Mouse (Mus musculus): ENCODE measurements around the gene Tmem117.

DNA sequence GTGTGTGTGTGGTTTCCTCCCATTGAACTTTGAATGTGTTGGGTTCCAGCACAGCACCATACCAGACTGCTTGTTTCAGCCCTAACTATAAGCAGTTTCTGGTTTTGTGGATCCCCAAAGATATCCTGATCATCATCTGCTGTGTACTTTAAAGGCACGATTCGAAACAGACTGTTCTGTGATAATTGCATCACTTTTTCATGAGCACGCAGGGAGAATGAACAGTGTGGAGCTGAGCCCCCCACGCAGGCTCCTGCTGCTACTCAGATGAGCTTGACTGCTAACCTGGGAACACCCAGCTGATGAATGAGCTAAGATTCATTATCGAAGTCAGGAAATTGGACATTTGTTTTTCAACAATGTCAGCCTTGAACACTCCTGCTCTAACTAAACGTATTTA is 230.6 kb downstream of the Tmem117 start:
- TF ChIP-seq CTCF (IDR thresholded peaks at IDR 0.05; ENCODE audit: low read depth, low read length) (no peak), POLR2A (IDR thresholded peaks at IDR 0.05; ENCODE audit: borderline replicate concordance, low read depth, low read length) (no peak)

Data from bone marrow macrophage, adult 2 months (primary cell).